Mouse (Mus musculus) lung, postnatal 0 days (tissue): ENCODE results near the gene Ccnl2. TPM values are rescaled to one million over a fixed set of nuclear protein-coding genes. Genes with fewer than 3 reads are reported as not detected.

ENCODE experiments used
- ATAC-seq: fragments of 200-750 bp; cut with Nextera tagmentation; 2 replicates; pipeline ENCODE4 v1.8.0; 2017; ENCODE audit warnings: moderate library complexity
- DNase-seq: peaks from one replicate; pipeline ENCODE4 v3.0.0-alpha.2; 2016; ENCODE audit warnings: low spot score
- H3K27ac ChIP-seq: fragments of 300-500 bp; sonication (generic); 2 replicates; pipeline ENCODE4 v1.5.1; 2014; ENCODE audit warnings: antibody characterized with exemption, mild to moderate bottlenecking, low read length, mixed read lengths
- H3K27me3 ChIP-seq: fragments of 300-500 bp; sonication (generic); replicated peaks from 2 replicates; pipeline ENCODE4 v1.6.1; 2014; ENCODE audit warnings: low read length, mixed read lengths; ENCODE audit not compliant: insufficient read depth
- H3K36me3 ChIP-seq: fragments of 300-500 bp; sonication (generic); 2 replicates; pipeline ENCODE4 v1.6.1; 2014; ENCODE audit warnings: low read length, mixed read lengths; ENCODE audit not compliant: insufficient read depth
- H3K4me1 ChIP-seq: fragments of 300-500 bp; sonication (generic); 2 replicates; pipeline ENCODE4 v1.6.1; 2014; ENCODE audit warnings: antibody characterized with exemption, low read depth, low read length, mixed read lengths; ENCODE audit not compliant: insufficient read depth
- H3K4me2 ChIP-seq: fragments of 300-500 bp; sonication (generic); replicated peaks from 2 replicates; pipeline ENCODE4 v1.6.1; 2014; ENCODE audit warnings: low read depth, mild to moderate bottlenecking, low read length, moderate library complexity, mixed read lengths
- H3K4me3 ChIP-seq: fragments of 300-500 bp; sonication (generic); 2 replicates; pipeline ENCODE4 v1.5.1; 2014; ENCODE audit warnings: low read depth, low read length
- H3K9ac ChIP-seq: fragments of 300-500 bp; sonication (generic); replicated peaks from 2 replicates; pipeline ENCODE4 v1.6.1; 2014; ENCODE audit warnings: low read depth, mild to moderate bottlenecking
- H3K9me3 ChIP-seq: fragments of 300-500 bp; sonication (generic); 2 replicates; pipeline ENCODE4 v1.6.1; 2016; ENCODE audit warnings: low read length, mixed read lengths
- CTCF ChIP-seq: IDR thresholded peaks from 2 replicates; pipeline ENCODE4 v1.5.1; 2016; ENCODE audit warnings: antibody characterized with exemption, mild to moderate bottlenecking
- EP300 ChIP-seq: IDR thresholded peaks from 2 replicates; pipeline ENCODE4 v1.6.1; 2016; ENCODE audit warnings: antibody characterized with exemption, mild to moderate bottlenecking, control low read depth
- WGBS: fragments of 180-500 bp; shearing (Covaris S2); extraction: QIAGEN DNeasy Blood & Tissue Kit; methylation state at CpG from one replicate; pipeline ENCODE4 v1.1.7; 2014; 5-methylcytosine and 5-hydroxymethylcytosine counted together
- polyA plus RNA-seq: library from polyadenylated mRNA; unstranded; fragments of >200 nt; fragmentation: Nextera tagmentation; extraction: Ambion mirVana; gene quantifications from 2 replicates; pipeline ENCODE4 v1.2.1, GENCODE M21; 2015

Ccnl2 gene
- polyA plus RNA-seq, 1 experiment from 2014 or later, result 110 TPM

- Histone ChIP-seq H3K27ac (no peak overlapping the region), H3K9ac (no peak overlapping the region), H3K36me3 (peaks cover 76% of the 10 kb centered on the region), H3K4me1 (no peaks in the 10 kb centered on the region), H3K9me3 (no peaks in the 10 kb centered on the region), H3K27me3 (no peaks in the 10 kb centered on the region), H3K4me2 (no peak overlapping the region), H3K4me3 (no peak overlapping the region)
- TF ChIP-seq EP300 (no peak), CTCF (peak; percentile 46)
- DNase-seq, result no peak
- WGBS, result 71% methylated on average over 7 of the region's 7 CpGs
- ATAC-seq, result no peak
Measured at GRCm38 (mm10) chr4:155821025-155821424, 8.7 kb downstream of the Ccnl2 start.

- Histone ChIP-seq H3K4me1 (no peaks in the 10 kb centered on the region), H3K36me3 (peaks cover 63% of the 10 kb centered on the region), H3K4me3 (no peak overlapping the region), H3K27me3 (no peaks in the 10 kb centered on the region), H3K27ac (no peak overlapping the region), H3K9ac (no peak overlapping the region), H3K4me2 (no peak overlapping the region), H3K9me3 (no peaks in the 10 kb centered on the region)
- 94% methylated on average over 16 of the region's 16 CpGs for WGBS
- no peak for DNase-seq
- TF ChIP-seq EP300 (no peak), CTCF (no peak)
- no peak for ATAC-seq
Measured at GRCm38 (mm10) chr4:155823443-155823842, 11.2 kb downstream of the Ccnl2 start.

GRCm38 (mm10) chr4:155829866-155830265, 17.6 kb downstream of the Ccnl2 start:
- Histone ChIP-seq H3K9ac (no peak overlapping the region), H3K36me3 (peaks cover 8% of the 10 kb centered on the region)

GRCm38 (mm10) chr4:155830596-155830995, 18.3 kb downstream of the Ccnl2 start:
- H3K9ac ChIP-seq, result no peak overlapping the region
- H3K4me3 ChIP-seq, result no peak overlapping the region; the same call in 1 of the 2 replicates
- H3K4me2 ChIP-seq, result peak overlapping the region; percentile 98; the same call in 1 of the 2 replicates
- DNase-seq (no peak), ATAC-seq (no peak)
- H3K27me3 ChIP-seq, result no peaks in the 10 kb centered on the region
- peaks cover under 1% of the 10 kb centered on the region for H3K36me3 ChIP-seq
- 49% methylated on average over 8 of the region's 8 CpGs for WGBS
- no peaks in the 10 kb centered on the region for H3K9me3 ChIP-seq
- H3K27ac ChIP-seq, result no peak overlapping the region
- TF ChIP-seq CTCF, result no peak
- TF ChIP-seq EP300, result no peak
- peaks cover 6% of the 10 kb centered on the region; the same call in 1 of the 2 replicates for H3K4me1 ChIP-seq

More at GRCm38 (mm10) chr4:155829866-155830265, 17.6 kb downstream of the Ccnl2 start:
- Histone ChIP-seq H3K9me3 (no peaks in the 10 kb centered on the region), H3K4me1 (peaks cover 6% of the 10 kb centered on the region; the same call in 1 of the 2 replicates), H3K27ac (no peak overlapping the region), H3K4me3 (no peak overlapping the region), H3K4me2 (no peak overlapping the region), H3K27me3 (no peaks in the 10 kb centered on the region)
- DNase-seq (no peak), ATAC-seq (no peak)
- 84% methylated on average over 4 of the region's 4 CpGs for WGBS
- TF ChIP-seq CTCF, result no peak
- TF ChIP-seq EP300, result no peak

- WGBS, result under 1% methylated on average over 49 of the region's 49 CpGs
- H3K4me1 ChIP-seq, result peaks cover 6% of the 10 kb centered on the region; the same call in 1 of the 2 replicates
- H3K36me3 ChIP-seq, result no peaks in the 10 kb centered on the region; the same call in 1 of the 2 replicates
- peak within 1 kb of the TSS; percentile 71 for H3K27ac ChIP-seq
- DNase-seq (peak; percentile 97), ATAC-seq (peak; percentile 95)
- no peaks in the 10 kb centered on the region for H3K9me3 ChIP-seq
- H3K9ac ChIP-seq, result peak within 1 kb of the TSS; percentile 78
- peak within 1 kb of the TSS; percentile 98 for H3K4me2 ChIP-seq
- H3K27me3 ChIP-seq, result no peaks in the 10 kb centered on the region
- TF ChIP-seq CTCF, result peak; percentile 93
- no peak for TF ChIP-seq EP300
- peak within 1 kb of the TSS; percentile 76 for H3K4me3 ChIP-seq
Measured at GRCm38 (mm10) chr4:155831205-155831766, 19.0 kb downstream of the Ccnl2 start, which contains the start of gene Aurkaip1. Gene Aurkaip1 (plus strand): TSS chr4:155831272.

GRCm38 (mm10) chr4:155831831-155832230, 19.5 kb downstream of the Ccnl2 start:
- no peaks in the 10 kb centered on the region for H3K9me3 ChIP-seq
- peak overlapping the region; percentile 71 for H3K27ac ChIP-seq
- H3K36me3 ChIP-seq, result no peaks in the 10 kb centered on the region
- TF ChIP-seq EP300, result no peak
- no peak for TF ChIP-seq CTCF
- WGBS, result under 1% methylated on average over 25 of the region's 25 CpGs
- peak overlapping the region; percentile 78 for H3K9ac ChIP-seq
- H3K4me3 ChIP-seq, result peak overlapping the region; percentile 76
- ATAC-seq (peak; percentile 7; the same call in 1 of the 2 replicates), DNase-seq (no peak)
- H3K4me1 ChIP-seq, result peaks cover 6% of the 10 kb centered on the region; the same call in 1 of the 2 replicates
- peak overlapping the region; percentile 98 for H3K4me2 ChIP-seq
- no peaks in the 10 kb centered on the region for H3K27me3 ChIP-seq
